ENCODE assay signal across 17 mouse cellular contexts in genomic region chr6:88929451-88929850, GRCm38 (mm10). TPM values are rescaled to one million over a fixed set of nuclear protein-coding genes. Genes with fewer than 3 reads are reported as not detected.
A peak's percentile ranks its signal among the peaks of the same experiment; 100 is the strongest.
DNase-seq lines count a peak whose midpoint lies in the region; ATAC-seq lines count a peak whose summit lies in the region.
"Had no signal": no experiment of that assay in that cellular context is flagged by ENCODE, and none has a peak within 500 bp of the region (broad histone marks: within the 10 kb centered on the region; RNA-seq: fewer than 3 reads in every experiment).

No protein-coding gene starts in this region.

- 0 out of 2 replicates have a peak, but pooled peaks have one; percentile 3 for ATAC-seq in midbrain, embryonic 11.5 days (ENCODE audit: low FRiP score)

- no peaks in the 10 kb centered on the region for H3K9me3 ChIP-seq in midbrain, embryonic 11.5 days (ENCODE audit: control insufficient read depth, low read length)
- H3K9me3 ChIP-seq: heart, embryonic 15.5 days; limb, embryonic 13.5 days; liver, embryonic 15.5 days had no signal

- no peaks in the 10 kb centered on the region for H3K36me3 ChIP-seq in midbrain, embryonic 11.5 days (ENCODE audit: control insufficient read depth, insufficient read depth, low read length)
- H3K36me3 ChIP-seq: heart, embryonic 15.5 days; limb, embryonic 13.5 days; liver, embryonic 15.5 days had no signal

- H3K4me3 ChIP-seq in midbrain, embryonic 11.5 days (ENCODE audit: low read depth, low read length), result no peak overlapping the region
- H3K4me3 ChIP-seq: heart, embryonic 15.5 days; limb, embryonic 13.5 days; liver, embryonic 15.5 days had no signal

- H3K4me1 ChIP-seq in midbrain, embryonic 11.5 days (ENCODE audit: control insufficient read depth, insufficient read depth, low read length), result peaks cover 63% of the 10 kb centered on the region

- peak overlapping the region; percentile 68 for H3K27ac ChIP-seq in midbrain, embryonic 11.5 days (ENCODE audit: low read depth, low read length)
- H3K27ac ChIP-seq: heart, embryonic 15.5 days; kidney, postnatal 0 days; limb, embryonic 13.5 days; liver, embryonic 15.5 days had no signal

- DNase-seq in adrenal gland, postnatal 25 days, result peak; percentile 0
- no peak for DNase-seq in adrenal gland, postnatal 4 days (ENCODE audit: low spot score in 2 of 2)
- peak; percentile 65 for DNase-seq in retina, embryonic 14.5 days (ENCODE audit: low spot score)
- DNase-seq in retina, postnatal 1 day, result no peak
- DNase-seq in midbrain, embryonic 11.5 days (ENCODE audit: low spot score, missing footprints), result peak; percentile 90
- no peak for DNase-seq in gastrocnemius, postnatal 10 days
- DNase-seq in layer of hippocampus, adult 18-20 months (ENCODE audit: low spot score in 2 of 2), result no peak
- no peak for DNase-seq in cerebellum, adult 9-11 months
- DNase-seq: cerebellum, adult 11 months; lung, postnatal 10 days; right cerebral cortex, postnatal 25 days; thymus, postnatal 36 days had no signal

- peak overlapping the region; percentile 43 for H3K9ac ChIP-seq in midbrain, embryonic 11.5 days (ENCODE audit: low read length)
- H3K9ac ChIP-seq: heart, embryonic 15.5 days; liver, embryonic 15.5 days had no signal

- no peaks in the 10 kb centered on the region for H3K27me3 ChIP-seq in midbrain, embryonic 11.5 days (ENCODE audit: control insufficient read depth, insufficient read depth, low read length)
- H3K27me3 ChIP-seq: CH12.LX; heart, embryonic 15.5 days; limb, embryonic 13.5 days had no signal

- 58% methylated on average over 6 of the region's 6 CpGs for WGBS in midbrain, embryonic 11.5 days

- no peak overlapping the region for H3K4me2 ChIP-seq in midbrain, embryonic 11.5 days
- H3K4me2 ChIP-seq: heart, embryonic 15.5 days; limb, embryonic 13.5 days; liver, embryonic 15.5 days had no signal

RNA-seq across cellular contexts. Expression of gene Tpra1, which starts 27.4 kb away (rescaled TPM):
- total RNA-seq in adrenal gland, postnatal 25 days (2021), result 127 and 136 TPM in 2 replicates
- 100 to 1,000 TPM; 112 to 121 TPM for total RNA-seq in adrenal gland, postnatal 4 days (2021)
- polyA plus RNA-seq in midbrain, embryonic 11.5 days (2014; fragmentation: Nextera tagmentation; extraction: Ambion mirVana), result 36.9 and 39.6 TPM in 2 replicates
- total RNA-seq in gastrocnemius, postnatal 10 days (2021), result 10 to 100 TPM; 21.4 to 34.4 TPM
- 10 to 100 TPM; 38.4 to 46.0 TPM for total RNA-seq in layer of hippocampus, adult 18-20 months (2021)

RNA-seq across cellular contexts. Expression of gene Mcm2, which starts 30.9 kb away (rescaled TPM):
- 48.6 and 50.9 TPM in 2 replicates for total RNA-seq in adrenal gland, postnatal 25 days (2021)
- 10 to 100 TPM; 69.6 to 83.3 TPM for total RNA-seq in adrenal gland, postnatal 4 days (2021)
- 210 and 212 TPM in 2 replicates for polyA plus RNA-seq in midbrain, embryonic 11.5 days (2014; fragmentation: Nextera tagmentation; extraction: Ambion mirVana)
- 10 to 100 TPM; 15.5 to 23.7 TPM for total RNA-seq in gastrocnemius, postnatal 10 days (2021)
- 1 to 10 TPM; 5.0 to 8.8 TPM for total RNA-seq in layer of hippocampus, adult 18-20 months (2021)

RNA-seq across cellular contexts. Expression of gene Podxl2, which starts 54.6 kb away (rescaled TPM):
- 31.4 and 33.5 TPM in 2 replicates for total RNA-seq in adrenal gland, postnatal 25 days (2021)
- total RNA-seq in adrenal gland, postnatal 4 days (2021), result 10 to 100 TPM; 60.1 to 62.8 TPM
- polyA plus RNA-seq in midbrain, embryonic 11.5 days (2014; fragmentation: Nextera tagmentation; extraction: Ambion mirVana), result 118 and 119 TPM in 2 replicates
- total RNA-seq in gastrocnemius, postnatal 10 days (2021), result 10 to 100 TPM; 69.0 to 70.3 TPM
- 100 to 1,000 TPM; 172 to 184 TPM for total RNA-seq in layer of hippocampus, adult 18-20 months (2021)

Comparison
In these comparisons a context has a peak if more than half of its experiments do, and no peak if none do; other contexts are left out.
1. DNase-seq: peak in adrenal gland, postnatal 25 days (single experiment), retina, embryonic 14.5 days (single experiment) and midbrain, embryonic 11.5 days (single experiment); none in adrenal gland, postnatal 4 days (0 of 2), retina, postnatal 1 day (single experiment), gastrocnemius, postnatal 10 days (single experiment), layer of hippocampus, adult 18-20 months (0 of 2) and cerebellum, adult 9-11 months (single experiment).